ENCODE assay signal across 8 mouse cellular contexts in genomic region chr14:31336369-31337155, GRCm38 (mm10). TPM values are rescaled to one million over a fixed set of nuclear protein-coding genes. Genes with fewer than 3 reads are reported as not detected.
A peak's percentile ranks its signal among the peaks of the same experiment; 100 is the strongest.
DNase-seq lines count a peak whose midpoint lies in the region; ATAC-seq lines count a peak whose summit lies in the region.

TSS of gene Capn7 (plus strand) at chr14:31336638.

- H3K36me3 ChIP-seq in heart, embryonic 14.5 days (ENCODE audit: control insufficient read depth, insufficient read depth, low read length): peaks cover 10% of the 10 kb centered on the region
- peaks cover 6% of the 10 kb centered on the region for H3K36me3 ChIP-seq in liver, embryonic 13.5 days
- H3K36me3 ChIP-seq in stomach, embryonic 16.5 days (ENCODE audit: control insufficient read depth, insufficient read depth, low read length): no peaks in the 10 kb centered on the region

- peak; percentile 98 for DNase-seq in c-Kit-negative CD71-positive TER-119-positive erythroid progenitor cells, embryonic 14.5 days (ENCODE audit: low read depth, low spot score)
- peak; percentile 87 for DNase-seq in fibroblast of lung, adult 2 months (ENCODE audit: low read depth)
- peak; percentile 98 for DNase-seq in kidney, postnatal 14 days
- peak; percentile 99 for DNase-seq in liver, embryonic 13.5 days
- DNase-seq in neural tube, embryonic 10.5 days (ENCODE audit: extremely low spot score, low spot score): peak; percentile 100

- ATAC-seq in CD4-positive, CD25-positive, alpha-beta regulatory T cell, adult 4 months: peak; percentile 87
- ATAC-seq in heart, embryonic 14.5 days (ENCODE audit: insufficient number of reproducible peaks, insufficient read depth, low FRiP score, low read depth): peak; percentile 97
- peak; percentile 96 for ATAC-seq in liver, embryonic 13.5 days (ENCODE audit: low read depth)
- peak; percentile 98 for ATAC-seq in stomach, embryonic 16.5 days (ENCODE audit: insufficient read depth, low FRiP score)

- H3K9me3 ChIP-seq in heart, embryonic 14.5 days (ENCODE audit: control insufficient read depth, low read length): no peaks in the 10 kb centered on the region
- no peaks in the 10 kb centered on the region for H3K9me3 ChIP-seq in liver, embryonic 13.5 days (replicated peaks)
- H3K9me3 ChIP-seq in stomach, embryonic 16.5 days (replicated peaks; ENCODE audit: control insufficient read depth, low read length): no peaks in the 10 kb centered on the region

- WGBS in heart, embryonic 14.5 days: under 1% methylated on average over 78 of the region's 78 CpGs
- under 1% methylated on average over 78 of the region's 78 CpGs for WGBS in liver, embryonic 13.5 days (ENCODE audit: insufficient replicate concordance)
- under 1% methylated on average over 78 of the region's 78 CpGs for WGBS in stomach, embryonic 16.5 days

- H3K4me2 ChIP-seq in heart, embryonic 14.5 days (ENCODE audit: low read length): peak within 1 kb of the TSS; percentile 85
- peak within 1 kb of the TSS; percentile 75 for H3K4me2 ChIP-seq in liver, embryonic 13.5 days
- peak within 1 kb of the TSS; percentile 86 for H3K4me2 ChIP-seq in stomach, embryonic 16.5 days (ENCODE audit: low read depth, low read length)

- H3K9ac ChIP-seq in heart, embryonic 14.5 days (ENCODE audit: low read length): peak within 1 kb of the TSS; percentile 90
- peak within 1 kb of the TSS; percentile 92 for H3K9ac ChIP-seq in liver, embryonic 13.5 days
- H3K9ac ChIP-seq in stomach, embryonic 16.5 days (ENCODE audit: low read length): peak within 1 kb of the TSS; percentile 94

- peak within 1 kb of the TSS; percentile 79 for H3K4me3 ChIP-seq in heart, embryonic 14.5 days (ENCODE audit: control insufficient read depth in 1 of 2, insufficient read depth in 1 of 2, low read depth in 1 of 2, low read length in 2 of 2)
- peak within 1 kb of the TSS; percentile 84 for H3K4me3 ChIP-seq in liver, embryonic 13.5 days (replicated peaks)
- H3K4me3 ChIP-seq in stomach, embryonic 16.5 days (replicated peaks; ENCODE audit: low read length): peak within 1 kb of the TSS; percentile 92

- peaks cover 3 to 14% of the 10 kb centered on the region in 2 experiments for H3K4me1 ChIP-seq in heart, embryonic 14.5 days (ENCODE audit: control insufficient read depth in 2 of 2, insufficient read depth in 2 of 2, low read length in 2 of 2)
- peaks cover 26% of the 10 kb centered on the region for H3K4me1 ChIP-seq in liver, embryonic 13.5 days (replicated peaks)
- peaks cover 5% of the 10 kb centered on the region for H3K4me1 ChIP-seq in stomach, embryonic 16.5 days (ENCODE audit: control insufficient read depth, insufficient read depth, low read length)

- no peaks in the 10 kb centered on the region for H3K27me3 ChIP-seq in heart, embryonic 14.5 days (ENCODE audit: control insufficient read depth, insufficient read depth, low read length)
- H3K27me3 ChIP-seq in liver, embryonic 13.5 days: no peaks in the 10 kb centered on the region; the same call in 1 of the 2 replicates
- H3K27me3 ChIP-seq in stomach, embryonic 16.5 days (ENCODE audit: control insufficient read depth, insufficient read depth, low read length): no peaks in the 10 kb centered on the region

- H3K27ac ChIP-seq in heart, embryonic 14.5 days (replicated peaks in 1 of 2; ENCODE audit: control insufficient read depth in 1 of 2, insufficient read depth in 1 of 2, low read depth in 2 of 2, low read length in 2 of 2): peak within 1 kb of the TSS; percentile 95 to 97
- peak within 1 kb of the TSS; percentile 93 for H3K27ac ChIP-seq in liver, embryonic 13.5 days
- peak within 1 kb of the TSS; percentile 97 for H3K27ac ChIP-seq in stomach, embryonic 16.5 days (ENCODE audit: low read length)

RNA-seq across cellular contexts. Expression of gene Capn7, which starts in this region (rescaled TPM):
- polyA plus RNA-seq in CD4-positive, CD25-positive, alpha-beta regulatory T cell, adult 4 months (2017; shearing (Covaris generic)): 10 to 100 TPM; 16.0 to 18.3 TPM
- polyA plus RNA-seq in heart, embryonic 14.5 days (2014; fragmentation: Nextera tagmentation; extraction: Ambion mirVana): 44.9 and 45.9 TPM in 2 replicates
- polyA plus RNA-seq in liver, embryonic 13.5 days (2015; fragmentation: Nextera tagmentation; extraction: Ambion mirVana): 18.1 and 21.9 TPM in 2 replicates
- polyA plus RNA-seq in stomach, embryonic 16.5 days (2015; fragmentation: Nextera tagmentation; extraction: Ambion mirVana): 35.7 and 37.7 TPM in 2 replicates

Comparison
In these comparisons a context has a peak if more than half of its experiments do, and no peak if none do; other contexts are left out.
1. Peak in every context shown above with its lines: DNase-seq, ATAC-seq, H3K4me3 ChIP-seq and H3K27ac ChIP-seq.